Mouse (Mus musculus): ENCODE data around the gene Acot3. TPM values are rescaled to one million over a fixed set of nuclear protein-coding genes. Genes with fewer than 3 reads are reported as not detected.
"Not testable (repeated sequence)": the region's sequence is repeated elsewhere in the genome, so short reads cannot be mapped to it uniquely, and the experiment has no call there.

The Acot3 gene
- polyA plus RNA-seq, 1 experiment: 1.3 TPM

DNA sequence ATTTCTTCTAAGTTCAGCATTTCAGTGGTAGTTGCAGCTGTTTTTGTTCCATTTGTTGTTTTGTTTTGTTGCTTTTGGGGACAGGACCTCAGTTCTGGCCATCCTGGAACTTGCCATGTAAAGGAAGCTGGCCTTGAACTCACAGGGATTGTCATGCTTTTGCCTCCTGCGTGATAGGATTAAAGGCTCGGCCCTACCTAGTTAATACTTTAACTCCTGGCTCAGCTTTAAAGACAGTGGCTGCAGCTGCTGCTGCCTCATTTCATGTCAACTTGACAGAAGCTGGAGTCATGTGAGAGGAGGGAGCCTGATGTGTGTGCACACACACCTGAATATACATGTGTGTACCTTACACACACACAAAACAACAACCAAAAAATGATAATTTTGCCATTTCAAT is 7.9 kb upstream of the Acot3 start:
- TF ChIP-seq POLR2A (IDR thresholded peaks at IDR 0.05; ENCODE audit: extremely low read depth, insufficient read depth, low read length) (no peak), CTCF (IDR thresholded peaks at IDR 0.05; ENCODE audit: extremely low read depth, insufficient read depth, low read length) (no peak)
- Histone ChIP-seq H3K4me1 (ENCODE audit: control insufficient read depth, insufficient read depth, low read length) (no peaks in the 10 kb centered on the region), H3K4me3 (ENCODE audit: insufficient read depth, low read length) (no peak overlapping the region), H3K27ac (ENCODE audit: insufficient read depth, low read length) (no peak overlapping the region)

DNA sequence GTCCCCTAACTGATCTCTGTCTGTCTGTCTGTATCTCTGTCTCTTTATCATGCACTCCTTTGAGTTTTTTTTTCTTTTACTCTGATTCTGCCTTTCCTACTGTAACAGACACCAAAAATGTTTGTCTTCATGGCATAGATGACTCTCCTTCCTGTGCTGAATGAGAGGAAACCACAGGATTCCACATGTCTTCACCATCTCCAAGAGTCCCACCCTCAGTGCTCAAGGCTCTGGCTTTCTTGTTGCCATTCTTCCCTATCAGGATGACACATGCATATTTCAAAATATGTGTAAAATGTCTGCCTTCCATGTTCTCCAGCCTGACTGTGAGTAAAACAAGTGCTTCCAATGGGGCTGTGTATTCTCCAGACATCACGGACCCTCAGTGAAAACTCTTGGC is 5.0 kb upstream of the Acot3 start:
- Histone ChIP-seq H3K4me3 (ENCODE audit: insufficient read depth, low read length) (no peak overlapping the region), H3K4me1 (ENCODE audit: control insufficient read depth, insufficient read depth, low read length) (no peaks in the 10 kb centered on the region), H3K27ac (ENCODE audit: insufficient read depth, low read length) (no peak overlapping the region)
- TF ChIP-seq CTCF (IDR thresholded peaks at IDR 0.05; ENCODE audit: extremely low read depth, insufficient read depth, low read length) (no peak), POLR2A (IDR thresholded peaks at IDR 0.05; ENCODE audit: extremely low read depth, insufficient read depth, low read length) (no peak)

DNA sequence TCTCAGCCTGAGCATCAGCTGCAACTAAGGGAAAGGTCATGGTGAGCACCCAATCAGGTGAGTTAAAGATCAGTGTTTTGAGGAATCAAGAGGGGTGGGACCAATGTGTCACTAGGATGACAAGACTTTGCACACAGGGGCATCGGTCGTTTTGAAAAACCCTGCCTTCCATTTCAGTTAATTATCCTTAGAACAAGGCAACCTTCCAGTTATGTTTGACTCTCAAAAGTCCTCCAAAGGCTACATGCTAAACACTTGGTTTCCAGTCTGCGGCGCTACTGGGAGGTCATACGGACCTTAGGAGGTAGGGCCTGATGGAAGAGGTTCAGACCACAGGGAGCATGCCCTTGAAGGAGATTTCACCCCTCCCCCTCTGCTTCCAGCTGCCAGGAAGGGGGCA is 1.2 kb upstream of the Acot3 start:
- not testable (repeated sequence) for H3K27ac ChIP-seq (ENCODE audit: insufficient read depth, low read length)

DNA sequence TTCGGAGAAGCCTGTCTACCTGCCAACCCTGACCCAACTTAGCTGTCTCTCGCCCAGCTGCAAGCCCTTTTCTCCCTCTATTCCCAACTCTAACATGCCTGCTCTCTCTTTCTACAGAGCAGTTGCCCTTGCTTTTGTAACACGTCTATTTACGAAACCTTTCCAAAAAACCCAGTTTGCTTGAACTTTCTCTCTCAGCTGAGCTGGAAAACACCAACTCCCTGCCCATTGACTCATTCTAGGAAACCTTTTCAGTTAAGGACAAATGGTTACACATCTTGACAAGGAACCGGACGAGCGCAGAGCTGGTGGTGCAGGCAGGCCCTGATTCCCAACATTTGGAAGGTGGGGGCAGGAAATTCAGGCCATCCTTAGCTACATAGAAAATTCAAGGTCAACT is 665 bp downstream of the Acot3 start:
- Histone ChIP-seq H3K27ac (ENCODE audit: insufficient read depth, low read length) (no peak overlapping the region), H3K4me1 (ENCODE audit: control insufficient read depth, insufficient read depth, low read length) (peaks cover 2% of the 10 kb centered on the region; the same call in 1 of the 2 replicates), H3K4me3 (ENCODE audit: insufficient read depth, low read length) (peak overlapping the region; percentile 51; the same call in 1 of the 2 replicates)
- no peak for TF ChIP-seq POLR2A (IDR thresholded peaks at IDR 0.05; ENCODE audit: extremely low read depth, insufficient read depth, low read length)
- no peak for TF ChIP-seq CTCF (IDR thresholded peaks at IDR 0.05; ENCODE audit: extremely low read depth, insufficient read depth, low read length)

More for the DNA sequence above, 1.2 kb upstream of the Acot3 start:
- H3K4me1 ChIP-seq (ENCODE audit: control insufficient read depth, insufficient read depth, low read length); H3K4me3 ChIP-seq (ENCODE audit: insufficient read depth, low read length): not testable (repeated sequence)

DNA sequence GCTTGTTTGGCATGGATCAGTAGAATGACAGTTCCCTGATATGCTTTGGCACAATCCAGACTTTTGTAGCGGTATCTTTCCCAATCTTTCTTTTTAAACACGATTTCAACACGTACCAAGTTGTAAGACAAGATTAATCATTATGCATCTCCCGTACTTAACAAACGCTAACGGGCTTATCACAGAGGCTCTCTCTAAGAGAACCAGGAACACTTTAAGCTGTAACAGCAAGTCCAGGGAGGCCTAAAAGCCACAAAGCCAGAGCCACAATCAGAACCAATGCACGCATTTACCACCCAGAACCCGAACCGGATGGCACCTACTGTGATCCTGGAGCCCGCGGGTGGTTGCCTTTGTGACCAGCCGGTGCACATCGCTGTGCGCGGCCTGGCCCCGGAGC is 1.2 kb downstream of the Acot3 start:
- peaks cover 2% of the 10 kb centered on the region; the same call in 1 of the 2 replicates for H3K4me1 ChIP-seq (ENCODE audit: control insufficient read depth, insufficient read depth, low read length)
- H3K4me3 ChIP-seq (ENCODE audit: insufficient read depth, low read length): peak overlapping the region; percentile 51
- no peak overlapping the region for H3K27ac ChIP-seq (ENCODE audit: insufficient read depth, low read length)
- no peak for TF ChIP-seq POLR2A (IDR thresholded peaks at IDR 0.05; ENCODE audit: extremely low read depth, insufficient read depth, low read length)

DNA sequence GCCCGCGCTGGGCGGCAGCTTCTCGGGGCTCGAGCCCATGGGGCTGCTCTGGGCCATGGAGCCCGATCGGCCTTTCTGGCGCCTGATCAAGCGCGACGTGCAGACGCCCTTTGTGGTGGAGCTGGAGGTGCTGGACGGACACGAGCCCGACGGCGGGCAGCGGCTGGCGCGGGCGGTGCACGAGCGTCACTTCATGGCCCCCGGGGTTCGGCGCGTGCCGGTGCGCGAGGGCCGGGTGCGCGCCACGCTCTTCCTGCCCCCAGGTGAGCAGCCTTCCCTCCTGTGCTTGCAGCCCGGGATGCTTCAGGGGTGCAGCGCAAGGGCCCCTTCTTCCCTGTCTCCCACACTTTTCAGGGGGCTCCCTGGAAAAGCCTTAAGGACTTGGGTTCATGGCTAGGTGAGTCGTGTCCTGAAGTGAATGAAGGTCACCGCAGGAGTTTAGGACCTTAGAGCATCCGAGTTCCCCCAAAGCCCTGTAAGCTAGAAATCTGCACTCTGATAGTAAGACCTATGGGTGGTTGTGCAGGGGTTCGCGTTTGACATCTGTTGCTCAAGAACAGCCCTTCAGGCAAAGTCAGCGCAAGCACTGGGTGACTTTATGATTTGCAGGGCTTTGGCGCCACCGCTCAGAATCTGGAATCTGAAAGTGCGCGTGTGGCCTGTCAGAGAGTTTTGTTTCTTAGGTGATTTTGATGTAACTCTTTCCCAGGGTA is 1.9 kb downstream of the Acot3 start:
- TF ChIP-seq POLR2A (IDR thresholded peaks at IDR 0.05; ENCODE audit: extremely low read depth, insufficient read depth, low read length) (no peak), CTCF (IDR thresholded peaks at IDR 0.05; ENCODE audit: extremely low read depth, insufficient read depth, low read length) (0 out of 2 replicates have a peak, but pooled peaks have one; percentile 6)

DNA sequence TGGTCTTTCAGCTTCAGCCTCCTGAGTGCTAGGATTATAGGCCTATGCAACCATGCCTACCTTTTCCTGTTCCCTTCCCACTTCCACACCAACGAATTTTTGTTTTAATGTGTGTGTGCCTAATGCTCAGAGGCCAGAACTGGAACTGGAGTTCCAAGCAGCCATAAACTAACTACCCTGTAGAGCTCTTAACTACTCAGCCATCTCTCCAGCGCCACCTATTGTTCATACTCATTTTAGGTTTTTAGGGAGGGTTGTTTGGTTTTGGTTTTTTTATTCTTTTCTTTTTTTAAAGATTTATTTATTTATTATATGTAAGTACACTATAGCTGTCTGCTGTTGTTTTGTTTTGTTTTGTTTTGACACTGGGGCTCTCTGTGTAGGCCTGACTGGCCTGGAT is 9.0 kb downstream of the Acot3 start:
- Histone ChIP-seq H3K4me1 (ENCODE audit: control insufficient read depth, insufficient read depth, low read length) (no peaks in the 10 kb centered on the region), H3K27ac (ENCODE audit: insufficient read depth, low read length) (no peak overlapping the region), H3K4me3 (ENCODE audit: insufficient read depth, low read length) (no peak overlapping the region)
- TF ChIP-seq CTCF (IDR thresholded peaks at IDR 0.05; ENCODE audit: extremely low read depth, insufficient read depth, low read length): peak; percentile 23; the same call in 1 of the 2 replicates
- TF ChIP-seq POLR2A (IDR thresholded peaks at IDR 0.05; ENCODE audit: extremely low read depth, insufficient read depth, low read length): no peak

More for the DNA sequence above, 1.9 kb downstream of the Acot3 start:
- Histone ChIP-seq H3K4me3 (ENCODE audit: insufficient read depth, low read length) (peak overlapping the region; percentile 51), H3K27ac (ENCODE audit: insufficient read depth, low read length) (no peak overlapping the region), H3K4me1 (ENCODE audit: control insufficient read depth, insufficient read depth, low read length) (peaks cover 2% of the 10 kb centered on the region; the same call in 1 of the 2 replicates)

DNA sequence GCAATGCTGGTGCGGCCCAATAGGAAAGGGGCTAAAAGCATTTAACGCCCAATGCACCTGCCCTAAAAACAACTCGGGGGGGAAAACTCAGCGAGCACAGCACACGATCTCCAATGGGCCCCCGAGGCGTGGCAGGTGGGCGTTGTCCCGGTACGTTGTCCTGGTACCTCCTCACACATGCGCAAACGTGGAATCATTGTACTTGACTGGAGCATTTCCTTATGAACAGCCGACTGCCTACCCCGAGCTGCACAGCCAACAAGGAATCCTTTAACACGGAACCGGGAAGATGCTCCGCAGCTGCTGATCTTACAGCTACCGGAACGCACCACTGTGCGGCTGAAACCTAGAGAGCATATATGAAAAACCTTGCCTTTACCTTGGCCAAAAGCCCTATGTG is 10.4 kb downstream of the Acot3 start:
- H3K4me3 ChIP-seq (ENCODE audit: insufficient read depth, low read length): no peak overlapping the region
- TF ChIP-seq CTCF (IDR thresholded peaks at IDR 0.05; ENCODE audit: extremely low read depth, insufficient read depth, low read length) (no peak), POLR2A (IDR thresholded peaks at IDR 0.05; ENCODE audit: extremely low read depth, insufficient read depth, low read length) (no peak)
- H3K27ac ChIP-seq (ENCODE audit: insufficient read depth, low read length): no peak overlapping the region
- H3K4me1 ChIP-seq (ENCODE audit: control insufficient read depth, insufficient read depth, low read length): no peaks in the 10 kb centered on the region

DNA sequence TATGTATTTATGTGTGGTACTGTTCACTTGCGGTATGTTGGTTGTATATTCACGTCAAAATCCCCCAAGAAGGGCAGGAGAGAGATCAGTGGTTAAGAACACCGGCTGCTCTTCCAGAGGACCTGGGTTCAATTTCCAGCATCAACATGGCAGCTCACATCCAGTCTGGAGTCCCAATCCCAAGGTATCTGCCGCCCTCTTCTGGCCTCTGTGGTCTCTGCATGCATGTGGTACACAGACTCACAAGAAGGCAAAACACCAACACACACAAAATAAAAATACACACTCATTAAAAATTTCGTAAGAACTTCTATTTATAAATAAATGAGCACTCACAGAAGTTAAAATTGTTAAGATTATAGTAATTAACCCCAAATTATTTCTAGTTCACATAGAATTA is 11.3 kb downstream of the Acot3 start:
- Histone ChIP-seq H3K4me1 (ENCODE audit: control insufficient read depth, insufficient read depth, low read length) (no peaks in the 10 kb centered on the region), H3K4me3 (ENCODE audit: insufficient read depth, low read length) (no peak overlapping the region), H3K27ac (ENCODE audit: insufficient read depth, low read length) (no peak overlapping the region)
- TF ChIP-seq CTCF (IDR thresholded peaks at IDR 0.05; ENCODE audit: extremely low read depth, insufficient read depth, low read length) (0 out of 2 replicates have a peak, but pooled peaks have one; percentile 2), POLR2A (IDR thresholded peaks at IDR 0.05; ENCODE audit: extremely low read depth, insufficient read depth, low read length) (no peak)

DNA sequence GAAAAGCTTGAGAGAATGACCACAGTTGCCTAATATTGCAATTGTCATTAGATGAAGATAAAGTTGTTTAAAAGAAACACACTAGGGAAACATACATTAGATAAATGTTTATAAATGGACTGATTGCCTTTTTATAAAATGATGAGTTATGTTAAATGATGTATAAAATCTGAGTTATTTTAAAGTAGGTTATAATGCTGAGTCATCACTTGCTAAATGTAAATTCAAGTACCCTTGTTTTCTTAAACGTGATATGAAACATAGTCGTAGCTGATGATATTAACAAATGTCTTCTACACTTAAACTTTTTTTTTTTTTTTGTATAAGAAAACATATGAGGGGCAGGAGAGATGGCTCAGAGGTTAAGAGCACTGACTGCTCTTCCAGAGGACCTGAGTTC is 11.9 kb downstream of the Acot3 start:
- TF ChIP-seq POLR2A (IDR thresholded peaks at IDR 0.05; ENCODE audit: extremely low read depth, insufficient read depth, low read length) (no peak), CTCF (IDR thresholded peaks at IDR 0.05; ENCODE audit: extremely low read depth, insufficient read depth, low read length) (no peak)
- no peaks in the 10 kb centered on the region for H3K4me1 ChIP-seq (ENCODE audit: control insufficient read depth, insufficient read depth, low read length)
- no peak overlapping the region for H3K4me3 ChIP-seq (ENCODE audit: insufficient read depth, low read length)
- H3K27ac ChIP-seq (ENCODE audit: insufficient read depth, low read length): no peak overlapping the region
